Mouse (Mus musculus): ENCODE measurements around the gene Pcnx2. TPM values are rescaled to one million over a fixed set of nuclear protein-coding genes. Genes with fewer than 3 reads are reported as not detected.

The Pcnx2 gene
- polyA plus RNA-seq, 1 experiment: 41.4 TPM

DNA sequence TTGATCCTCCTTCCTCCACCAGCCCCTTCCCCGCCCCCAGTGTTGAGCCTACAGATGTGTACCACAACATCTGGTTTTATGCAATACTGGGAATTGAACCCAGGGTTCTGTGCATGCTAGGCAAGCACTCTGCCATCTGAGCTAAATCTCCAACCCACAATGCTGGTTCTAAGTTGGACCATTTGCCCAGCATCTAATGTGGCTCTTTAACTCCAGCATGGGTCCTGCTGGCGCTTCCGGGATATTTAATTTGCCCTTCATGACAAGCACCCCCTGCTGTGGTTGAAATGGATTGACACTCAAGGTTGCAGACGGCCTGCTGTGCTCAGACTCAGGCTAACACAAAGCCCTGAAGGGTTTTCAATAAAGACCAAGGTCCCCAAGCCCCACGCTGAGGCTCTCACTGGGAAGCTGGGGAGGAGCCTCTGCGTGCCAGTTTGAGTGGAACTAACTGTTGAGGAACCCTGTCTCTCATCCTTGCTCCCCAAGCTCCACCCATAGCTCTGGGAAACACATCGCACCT is 124.8 kb downstream of the Pcnx2 start:
- no peak for DNase-seq
- TF ChIP-seq POLR2A (IDR thresholded peaks at IDR 0.05; ENCODE audit: borderline replicate concordance, insufficient read depth, low read length) (no peak), CTCF (IDR thresholded peaks at IDR 0.05; ENCODE audit: borderline replicate concordance, insufficient read depth, low read depth, low read length) (no peak)
- Histone ChIP-seq H3K4me1 (ENCODE audit: control insufficient read depth, insufficient read depth, low read length) (no peaks in the 10 kb centered on the region), H3K4me3 (replicated peaks; ENCODE audit: insufficient read depth, low read depth, low read length) (no peak overlapping the region), H3K27me3 (ENCODE audit: control insufficient read depth, insufficient read depth, low read length) (no peaks in the 10 kb centered on the region), H3K27ac (ENCODE audit: insufficient read depth, low read length) (no peak overlapping the region)
- WGBS: 63% methylated on average over 7 of the region's 7 CpGs

DNA sequence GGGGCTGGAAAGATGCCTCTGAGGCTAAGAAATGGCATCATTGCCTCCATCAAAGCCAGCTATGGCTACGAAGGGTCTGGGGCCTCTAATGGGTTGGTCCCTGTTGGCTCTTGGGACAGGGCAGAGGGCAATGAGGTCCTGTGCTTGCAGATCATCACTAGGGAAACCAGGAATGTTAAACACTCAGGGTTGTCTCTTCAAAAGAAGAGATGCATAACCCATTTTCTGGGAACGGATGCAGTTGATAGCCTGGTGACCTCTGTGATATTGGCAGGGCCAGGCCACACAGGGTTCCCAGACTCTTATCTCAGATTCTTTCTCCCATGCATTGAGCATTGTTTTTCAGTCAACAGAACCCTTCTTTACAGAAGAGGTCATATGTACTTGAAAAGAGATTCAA is 125.8 kb downstream of the Pcnx2 start:
- 69% methylated on average over 2 of the region's 2 CpGs for WGBS
- TF ChIP-seq CTCF (IDR thresholded peaks at IDR 0.05; ENCODE audit: borderline replicate concordance, insufficient read depth, low read depth, low read length): no peak
- TF ChIP-seq POLR2A (IDR thresholded peaks at IDR 0.05; ENCODE audit: borderline replicate concordance, insufficient read depth, low read length): no peak
- H3K4me1 ChIP-seq (ENCODE audit: control insufficient read depth, insufficient read depth, low read length): no peaks in the 10 kb centered on the region
- no peaks in the 10 kb centered on the region for H3K27me3 ChIP-seq (ENCODE audit: control insufficient read depth, insufficient read depth, low read length)
- no peak for DNase-seq
- H3K4me3 ChIP-seq (replicated peaks; ENCODE audit: insufficient read depth, low read depth, low read length): no peak overlapping the region
- no peak overlapping the region for H3K27ac ChIP-seq (ENCODE audit: insufficient read depth, low read length)

DNA sequence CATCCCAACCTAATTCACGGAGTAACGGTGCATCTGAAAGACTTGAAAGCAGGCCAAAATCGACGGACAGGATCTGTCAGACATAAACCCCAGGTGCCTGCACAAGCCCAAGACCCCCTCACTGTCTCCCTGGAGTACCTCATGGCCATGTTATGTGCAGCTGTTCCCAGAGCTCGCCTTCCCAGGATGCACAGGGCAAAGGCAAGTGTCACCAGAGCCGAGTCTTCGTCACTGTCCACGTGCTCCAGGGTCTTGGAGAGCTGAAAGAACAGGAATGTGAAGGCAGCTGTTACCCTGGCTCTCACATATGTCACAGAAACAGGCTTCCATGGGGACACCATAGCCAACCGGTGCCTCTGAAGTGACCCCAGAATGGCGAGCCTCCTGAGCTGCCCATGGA is 130.0 kb downstream of the Pcnx2 start:
- 54% methylated on average over 10 of the region's 10 CpGs for WGBS
- DNase-seq: no peak
- TF ChIP-seq CTCF (IDR thresholded peaks at IDR 0.05; ENCODE audit: borderline replicate concordance, insufficient read depth, low read depth, low read length) (no peak), POLR2A (IDR thresholded peaks at IDR 0.05; ENCODE audit: borderline replicate concordance, insufficient read depth, low read length) (no peak)
- Histone ChIP-seq H3K27ac (ENCODE audit: insufficient read depth, low read length) (no peak overlapping the region), H3K4me3 (replicated peaks; ENCODE audit: insufficient read depth, low read depth, low read length) (no peak overlapping the region), H3K27me3 (ENCODE audit: control insufficient read depth, insufficient read depth, low read length) (no peaks in the 10 kb centered on the region), H3K4me1 (ENCODE audit: control insufficient read depth, insufficient read depth, low read length) (no peaks in the 10 kb centered on the region)

DNA sequence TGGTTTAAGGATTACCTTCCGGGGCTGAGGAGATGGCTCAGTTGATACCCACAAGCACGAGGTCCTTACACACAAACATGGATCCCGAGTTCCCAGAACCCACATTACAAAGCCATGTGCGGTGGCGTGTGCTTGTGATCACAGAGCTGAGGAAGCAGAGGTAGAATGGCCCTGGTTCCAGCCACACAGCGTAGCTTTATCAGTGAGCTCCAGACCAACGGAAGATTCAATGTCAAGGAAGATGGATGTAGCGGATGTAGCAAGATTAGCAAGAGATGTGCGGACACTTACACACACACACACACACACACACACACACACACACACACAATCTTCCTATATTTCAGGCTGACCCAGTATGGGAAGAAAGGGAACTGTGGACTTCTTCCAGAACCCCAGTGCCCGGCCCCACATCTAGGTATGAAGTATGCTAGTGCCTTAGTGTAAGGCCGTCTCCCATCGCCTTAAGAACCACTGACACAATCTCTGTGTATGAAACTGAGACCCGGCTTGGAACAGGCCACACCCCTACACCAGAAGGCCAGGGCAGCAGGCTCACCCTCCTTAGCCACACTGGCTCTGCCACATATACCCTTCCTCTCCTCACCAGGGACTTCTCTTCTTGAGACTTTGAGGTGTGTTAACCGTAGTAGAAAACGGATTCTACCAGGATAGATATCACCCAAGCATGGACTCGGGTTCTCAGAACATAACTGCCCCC is 134.9 kb downstream of the Pcnx2 start:
- H3K27ac ChIP-seq (ENCODE audit: insufficient read depth, low read length): no peak overlapping the region
- 94% methylated on average over 16 of the region's 16 CpGs for WGBS
- no peak for DNase-seq
- H3K4me3 ChIP-seq (replicated peaks; ENCODE audit: insufficient read depth, low read depth, low read length): no peak overlapping the region
- no peaks in the 10 kb centered on the region for H3K27me3 ChIP-seq (ENCODE audit: control insufficient read depth, insufficient read depth, low read length)
- TF ChIP-seq POLR2A (IDR thresholded peaks at IDR 0.05; ENCODE audit: borderline replicate concordance, insufficient read depth, low read length): no peak
- no peak for TF ChIP-seq CTCF (IDR thresholded peaks at IDR 0.05; ENCODE audit: borderline replicate concordance, insufficient read depth, low read depth, low read length)
- no peaks in the 10 kb centered on the region for H3K4me1 ChIP-seq (ENCODE audit: control insufficient read depth, insufficient read depth, low read length)

DNA sequence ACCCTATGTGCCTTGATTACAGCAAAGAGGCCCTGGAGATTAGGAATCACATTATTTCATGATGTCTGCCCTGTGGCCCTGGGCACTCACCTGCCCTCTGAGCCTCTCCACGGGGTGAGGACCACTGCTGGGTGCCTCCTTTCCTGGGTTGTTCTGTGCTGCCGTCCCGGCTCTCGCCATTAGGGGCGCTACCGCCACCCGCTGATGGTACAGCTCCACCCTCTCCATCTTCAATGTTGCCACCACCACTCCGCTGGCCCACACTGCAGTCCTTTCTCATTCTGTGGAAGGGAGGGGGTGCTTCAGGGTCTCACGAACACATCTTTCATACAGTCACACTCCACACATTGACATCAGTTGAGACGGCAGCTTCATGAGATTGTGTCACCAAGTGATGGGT is 139.1 kb downstream of the Pcnx2 start:
- WGBS: 60% methylated on average over 10 of the region's 10 CpGs
- H3K4me1 ChIP-seq (ENCODE audit: control insufficient read depth, insufficient read depth, low read length): peaks cover 17% of the 10 kb centered on the region
- H3K27me3 ChIP-seq (ENCODE audit: control insufficient read depth, insufficient read depth, low read length): no peaks in the 10 kb centered on the region
- peak in 1 of 2 experiments; percentile 34 for DNase-seq
- H3K27ac ChIP-seq (ENCODE audit: insufficient read depth, low read length): no peak overlapping the region
- no peak for TF ChIP-seq POLR2A (IDR thresholded peaks at IDR 0.05; ENCODE audit: borderline replicate concordance, insufficient read depth, low read length)
- TF ChIP-seq CTCF (IDR thresholded peaks at IDR 0.05; ENCODE audit: borderline replicate concordance, insufficient read depth, low read depth, low read length): peak; percentile 33; the same call in 1 of the 2 replicates
- no peak overlapping the region for H3K4me3 ChIP-seq (replicated peaks; ENCODE audit: insufficient read depth, low read depth, low read length)

DNA sequence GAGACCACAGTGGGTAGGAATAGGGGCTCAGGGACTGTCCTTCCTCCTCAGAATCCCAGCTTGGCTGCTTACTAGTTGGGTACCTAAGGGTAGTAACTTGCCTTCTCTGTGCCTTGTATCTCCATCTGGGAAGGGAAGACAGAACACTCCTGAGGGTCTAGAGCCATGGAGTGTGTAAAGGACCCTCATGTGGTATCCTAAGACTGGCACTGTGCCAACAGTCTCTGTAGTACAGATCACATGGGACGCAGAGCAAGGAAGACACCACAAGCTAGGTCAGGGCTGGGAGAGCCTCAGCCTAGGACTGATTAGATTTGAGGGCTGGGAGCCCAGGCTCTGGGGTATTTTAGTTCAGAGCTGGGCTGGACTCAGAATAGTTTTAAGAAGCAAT is 141.0 kb downstream of the Pcnx2 start:
- Histone ChIP-seq H3K4me1 (ENCODE audit: control insufficient read depth, insufficient read depth, low read length) (peaks cover 17% of the 10 kb centered on the region), H3K4me3 (replicated peaks; ENCODE audit: insufficient read depth, low read depth, low read length) (no peak overlapping the region), H3K27me3 (ENCODE audit: control insufficient read depth, insufficient read depth, low read length) (no peaks in the 10 kb centered on the region), H3K27ac (ENCODE audit: insufficient read depth, low read length) (peak overlapping the region; percentile 54)
- DNase-seq: no peak
- WGBS: 27% methylated on average over 1 of the region's 1 CpGs
- no peak for TF ChIP-seq POLR2A (IDR thresholded peaks at IDR 0.05; ENCODE audit: borderline replicate concordance, insufficient read depth, low read length)
- TF ChIP-seq CTCF (IDR thresholded peaks at IDR 0.05; ENCODE audit: borderline replicate concordance, insufficient read depth, low read depth, low read length): no peak

DNA sequence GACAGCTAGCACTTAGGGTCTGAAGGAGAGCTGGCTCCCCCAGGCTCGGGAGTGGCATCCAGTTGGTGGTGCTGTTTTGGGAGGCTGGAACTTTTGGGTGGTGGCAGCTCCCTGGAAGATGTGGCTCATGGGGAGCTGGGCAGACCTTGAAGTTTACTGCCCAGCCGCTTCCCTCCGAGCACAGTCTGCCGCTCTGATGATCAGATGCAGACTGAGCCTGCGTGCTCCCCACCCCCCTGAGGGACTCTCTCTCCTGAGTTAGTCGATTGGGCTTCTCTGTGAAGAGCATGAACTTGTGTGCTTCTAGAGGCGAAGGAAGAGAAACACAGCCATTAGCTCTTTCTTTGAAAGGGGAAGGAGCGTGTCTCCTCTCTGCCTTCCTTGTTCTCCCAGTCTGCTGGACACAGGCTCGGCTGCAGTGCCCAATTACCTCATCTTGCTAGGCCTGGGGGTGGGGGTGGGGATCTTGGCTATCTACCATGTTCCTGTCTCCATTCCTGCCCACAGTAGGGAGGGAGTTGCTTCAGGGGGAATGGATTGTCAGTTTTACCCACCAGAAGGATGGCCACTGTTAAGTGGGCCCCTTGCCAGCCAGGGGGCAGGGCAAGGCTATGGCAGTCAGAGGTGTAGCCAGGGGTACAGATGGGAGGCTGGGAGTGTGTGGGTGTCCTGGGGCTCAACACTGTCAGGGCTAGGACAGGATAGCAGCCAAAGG is 141.6 kb downstream of the Pcnx2 start:
- WGBS: 19% methylated on average over 9 of the region's 9 CpGs
- peak overlapping the region; percentile 54 for H3K27ac ChIP-seq (ENCODE audit: insufficient read depth, low read length)
- DNase-seq: peak; percentile 63 to 70

More for the DNA sequence above, 141.6 kb downstream of the Pcnx2 start:
- TF ChIP-seq POLR2A (IDR thresholded peaks at IDR 0.05; ENCODE audit: borderline replicate concordance, insufficient read depth, low read length): no peak
- no peak for TF ChIP-seq CTCF (IDR thresholded peaks at IDR 0.05; ENCODE audit: borderline replicate concordance, insufficient read depth, low read depth, low read length)
- Histone ChIP-seq H3K27me3 (ENCODE audit: control insufficient read depth, insufficient read depth, low read length) (no peaks in the 10 kb centered on the region), H3K4me3 (replicated peaks; ENCODE audit: insufficient read depth, low read depth, low read length) (no peak overlapping the region), H3K4me1 (ENCODE audit: control insufficient read depth, insufficient read depth, low read length) (peaks cover 17% of the 10 kb centered on the region)

Measured in cerebellum, adult 2 months (tissue).